Mouse (Mus musculus): Measurements from ENCODE around the gene Cep295nl. TPM values are rescaled to one million over a fixed set of nuclear protein-coding genes. Genes with fewer than 3 reads are reported as not detected.
A peak's percentile ranks its signal among the peaks of the same experiment; 100 is the strongest.
"Not testable (repeated sequence)": the region's sequence is repeated elsewhere in the genome, so short reads cannot be mapped to it uniquely, and the experiment has no call there.

Cep295nl gene
- 0.18 and 0.37 TPM in 2 replicates for polyA plus RNA-seq (2015; fragmentation: Nextera tagmentation; extraction: Ambion mirVana)

- WGBS, result 42% methylated on average over 7 of the region's 7 CpGs
- H3K4me2 ChIP-seq, result no peak within 1 kb of the TSS
- H3K4me1 ChIP-seq, result peaks cover 49% of the 10 kb centered on the region
- no peaks in the 10 kb centered on the region for H3K36me3 ChIP-seq
- no peaks in the 10 kb centered on the region for H3K27me3 ChIP-seq (replicated peaks)
- H3K4me3 ChIP-seq (replicated peaks), result no peak within 1 kb of the TSS
- H3K9me3 ChIP-seq (replicated peaks), result no peaks in the 10 kb centered on the region
- ATAC-seq (ENCODE audit: low FRiP score), result no peak
- H3K27ac ChIP-seq (replicated peaks), result peak within 1 kb of the TSS; percentile 28; the same call in 1 of the 2 replicates
- H3K9ac ChIP-seq (replicated peaks), result no peak within 1 kb of the TSS
Observed at GRCm38 (mm10) chr11:118342400-118342981, at the start of gene Cep295nl. TSS of gene Cep295nl (minus strand) at chr11:118342500.

GRCm38 (mm10) chr11:118387816-118388215 is 45.5 kb upstream of the Cep295nl start:
- H3K27me3 ChIP-seq (replicated peaks), result not testable (repeated sequence)

GRCm38 (mm10) chr11:118379251-118380009 is 37.1 kb upstream of the Cep295nl start:
- H3K9ac ChIP-seq (replicated peaks), result no peak overlapping the region
- ATAC-seq (ENCODE audit: low FRiP score), result 0 out of 2 replicates have a peak, but pooled peaks have one; percentile 21
- no peak overlapping the region for H3K4me3 ChIP-seq (replicated peaks)
- no peak overlapping the region for H3K4me2 ChIP-seq
- H3K36me3 ChIP-seq, result no peaks in the 10 kb centered on the region
- H3K9me3 ChIP-seq (replicated peaks), result no peaks in the 10 kb centered on the region
- WGBS, result 50% methylated on average over 11 of the region's 11 CpGs
- H3K27me3 ChIP-seq (replicated peaks), result no peaks in the 10 kb centered on the region
- H3K4me1 ChIP-seq, result peaks cover 12% of the 10 kb centered on the region
- no peak overlapping the region for H3K27ac ChIP-seq (replicated peaks)

More at GRCm38 (mm10) chr11:118387816-118388215, 45.5 kb upstream of the Cep295nl start:
- H3K9me3 ChIP-seq (replicated peaks); ATAC-seq (ENCODE audit: low FRiP score); H3K9ac ChIP-seq (replicated peaks); H3K27ac ChIP-seq (replicated peaks); H3K4me2 ChIP-seq; H3K36me3 ChIP-seq; H3K4me3 ChIP-seq (replicated peaks); H3K4me1 ChIP-seq: not testable (repeated sequence)
- 86% methylated on average over 13 of the region's 13 CpGs for WGBS

- 85% methylated on average over 6 of the region's 6 CpGs for WGBS
- ATAC-seq (ENCODE audit: low FRiP score), result no peak
- no peak overlapping the region for H3K4me3 ChIP-seq (replicated peaks)
Observed at GRCm38 (mm10) chr11:118378656-118379055, 36.4 kb upstream of the Cep295nl start.

GRCm38 (mm10) chr11:118376323-118376722 is 34.0 kb upstream of the Cep295nl start:
- H3K27ac ChIP-seq (replicated peaks); H3K27me3 ChIP-seq (replicated peaks); H3K9me3 ChIP-seq (replicated peaks); H3K36me3 ChIP-seq; H3K4me3 ChIP-seq (replicated peaks); ATAC-seq (ENCODE audit: low FRiP score); H3K9ac ChIP-seq (replicated peaks); H3K4me2 ChIP-seq: not testable (repeated sequence)
- H3K4me1 ChIP-seq, result peaks cover 12% of the 10 kb centered on the region

More at GRCm38 (mm10) chr11:118378656-118379055, 36.4 kb upstream of the Cep295nl start:
- no peaks in the 10 kb centered on the region for H3K9me3 ChIP-seq (replicated peaks)
- no peaks in the 10 kb centered on the region for H3K36me3 ChIP-seq
- no peak overlapping the region for H3K9ac ChIP-seq (replicated peaks)
- H3K27me3 ChIP-seq (replicated peaks), result no peaks in the 10 kb centered on the region
- H3K4me1 ChIP-seq, result peaks cover 12% of the 10 kb centered on the region
- H3K4me2 ChIP-seq, result no peak overlapping the region
- no peak overlapping the region for H3K27ac ChIP-seq (replicated peaks)

GRCm38 (mm10) chr11:118375881-118376280 is 33.6 kb upstream of the Cep295nl start:
- WGBS, result 82% methylated on average over 5 of the region's 5 CpGs
- Histone ChIP-seq H3K9me3 (replicated peaks) (no peaks in the 10 kb centered on the region), H3K36me3 (no peaks in the 10 kb centered on the region), H3K27ac (replicated peaks) (no peak overlapping the region), H3K4me3 (replicated peaks) (no peak overlapping the region), H3K4me2 (no peak overlapping the region), H3K9ac (replicated peaks) (no peak overlapping the region), H3K27me3 (replicated peaks) (no peaks in the 10 kb centered on the region), H3K4me1 (peaks cover 12% of the 10 kb centered on the region)
- no peak for ATAC-seq (ENCODE audit: low FRiP score)

- Histone ChIP-seq H3K4me1 (peaks cover 12% of the 10 kb centered on the region), H3K9me3 (replicated peaks) (no peaks in the 10 kb centered on the region), H3K4me3 (replicated peaks) (no peak overlapping the region), H3K27ac (replicated peaks) (no peak overlapping the region), H3K27me3 (replicated peaks) (no peaks in the 10 kb centered on the region), H3K9ac (replicated peaks) (no peak overlapping the region), H3K4me2 (no peak overlapping the region), H3K36me3 (no peaks in the 10 kb centered on the region)
- 86% methylated on average over 8 of the region's 8 CpGs for WGBS
- ATAC-seq (ENCODE audit: low FRiP score), result no peak
Observed at GRCm38 (mm10) chr11:118375461-118375860, 33.2 kb upstream of the Cep295nl start.

- H3K4me1 ChIP-seq, result peaks cover 12% of the 10 kb centered on the region
- H3K9ac ChIP-seq (replicated peaks), result no peak overlapping the region
- no peaks in the 10 kb centered on the region for H3K9me3 ChIP-seq (replicated peaks)
- H3K4me2 ChIP-seq, result no peak overlapping the region
- ATAC-seq (ENCODE audit: low FRiP score), result no peak
- no peaks in the 10 kb centered on the region for H3K27me3 ChIP-seq (replicated peaks)
- no peak overlapping the region for H3K27ac ChIP-seq (replicated peaks)
- no peak overlapping the region for H3K4me3 ChIP-seq (replicated peaks)
- H3K36me3 ChIP-seq, result no peaks in the 10 kb centered on the region
Observed at GRCm38 (mm10) chr11:118375006-118375405, 32.7 kb upstream of the Cep295nl start.

GRCm38 (mm10) chr11:118374506-118374905 is 32.2 kb upstream of the Cep295nl start:
- Histone ChIP-seq H3K36me3 (no peaks in the 10 kb centered on the region), H3K9me3 (replicated peaks) (no peaks in the 10 kb centered on the region), H3K27ac (replicated peaks) (no peak overlapping the region), H3K4me1 (peaks cover 11% of the 10 kb centered on the region), H3K4me2 (no peak overlapping the region), H3K27me3 (replicated peaks) (no peaks in the 10 kb centered on the region), H3K9ac (replicated peaks) (no peak overlapping the region), H3K4me3 (replicated peaks) (no peak overlapping the region)
- ATAC-seq (ENCODE audit: low FRiP score), result no peak
- WGBS, result 72% methylated on average over 5 of the region's 5 CpGs

GRCm38 (mm10) chr11:118372641-118373040 is 30.3 kb upstream of the Cep295nl start:
- no peaks in the 10 kb centered on the region for H3K36me3 ChIP-seq
- no peak overlapping the region for H3K9ac ChIP-seq (replicated peaks)
- 66% methylated on average over 7 of the region's 7 CpGs for WGBS
- H3K27me3 ChIP-seq (replicated peaks), result no peaks in the 10 kb centered on the region
- no peak overlapping the region for H3K4me3 ChIP-seq (replicated peaks)
- H3K4me2 ChIP-seq, result no peak overlapping the region
- ATAC-seq (ENCODE audit: low FRiP score), result no peak
- no peak overlapping the region for H3K27ac ChIP-seq (replicated peaks)
- H3K9me3 ChIP-seq (replicated peaks), result no peaks in the 10 kb centered on the region
- H3K4me1 ChIP-seq, result peaks cover 7% of the 10 kb centered on the region; the same call in 1 of the 2 replicates

- Histone ChIP-seq H3K4me3 (replicated peaks) (no peak overlapping the region), H3K9ac (replicated peaks) (no peak overlapping the region), H3K4me1 (peaks cover 7% of the 10 kb centered on the region; the same call in 1 of the 2 replicates), H3K9me3 (replicated peaks) (no peaks in the 10 kb centered on the region), H3K27me3 (replicated peaks) (no peaks in the 10 kb centered on the region), H3K36me3 (no peaks in the 10 kb centered on the region), H3K27ac (replicated peaks) (no peak overlapping the region), H3K4me2 (no peak overlapping the region)
- WGBS, result 82% methylated on average over 7 of the region's 7 CpGs
- no peak for ATAC-seq (ENCODE audit: low FRiP score)
Observed at GRCm38 (mm10) chr11:118371876-118372275, 29.6 kb upstream of the Cep295nl start.

GRCm38 (mm10) chr11:118369657-118370056 is 27.4 kb upstream of the Cep295nl start:
- Histone ChIP-seq H3K27ac (replicated peaks) (no peak overlapping the region), H3K4me1 (no peaks in the 10 kb centered on the region), H3K4me3 (replicated peaks) (no peak overlapping the region), H3K4me2 (no peak overlapping the region), H3K36me3 (no peaks in the 10 kb centered on the region), H3K9ac (replicated peaks) (no peak overlapping the region), H3K9me3 (replicated peaks) (no peaks in the 10 kb centered on the region), H3K27me3 (replicated peaks) (no peaks in the 10 kb centered on the region)
- no peak for ATAC-seq (ENCODE audit: low FRiP score)
- 74% methylated on average over 8 of the region's 8 CpGs for WGBS

All from neural tube, embryonic 15.5 days (tissue).